Mouse (Mus musculus): ENCODE measurements around the gene Tmem62.

DNA sequence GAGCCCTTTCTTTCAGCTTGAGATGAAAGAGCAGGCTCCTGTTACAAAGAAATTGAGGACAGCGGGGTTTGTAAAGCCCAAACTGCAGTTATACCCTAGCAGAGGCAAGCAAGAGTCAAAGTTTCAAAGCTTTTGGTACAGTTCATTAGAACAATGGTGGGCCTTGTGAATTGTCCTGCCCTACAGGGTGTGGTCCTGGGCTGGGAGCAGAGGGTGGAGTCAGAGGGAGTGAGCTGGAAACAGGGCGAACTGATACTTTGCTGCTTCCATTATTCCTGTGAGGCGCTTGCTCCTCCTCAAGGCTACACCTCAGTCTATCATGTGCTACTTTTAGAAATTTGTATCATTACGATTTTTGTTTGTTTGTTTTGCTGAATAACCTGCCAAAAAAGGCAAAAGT is 14.4 kb downstream of the Tmem62 start:
- TF ChIP-seq CTCF (IDR thresholded peaks at IDR 0.05; ENCODE audit: insufficient read depth, low read length): no peak
- no peak for TF ChIP-seq POLR2A (IDR thresholded peaks at IDR 0.05; ENCODE audit: borderline replicate concordance, extremely low read depth, low read depth, low read length)
